Mouse (Mus musculus): ENCODE measurements at regions not wholly inside any gene's neighbourhood (a gene's known extent, or its start where the extent isn't known, plus 50 kb on each side); places are given as distances from the start of the nearest gene placed in this dataset.

DNA sequence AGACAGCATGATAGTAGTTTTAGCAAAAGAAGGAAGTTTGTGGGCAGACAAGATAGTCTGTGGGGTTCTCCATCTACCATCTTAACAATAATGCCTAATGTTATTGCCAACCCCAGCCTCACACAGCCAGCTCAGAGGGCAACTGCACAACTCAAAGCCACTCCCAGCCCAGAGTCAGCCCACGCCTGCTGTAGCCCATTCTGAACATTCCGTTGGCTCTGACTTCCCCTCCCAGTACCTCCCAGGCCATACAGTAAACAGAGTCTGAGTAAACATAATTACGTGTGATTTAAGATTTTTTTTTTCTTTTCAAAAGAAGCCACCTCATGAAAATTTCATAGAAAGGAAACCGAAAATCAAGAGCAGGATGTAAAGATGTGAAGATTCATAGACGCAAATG lies 222.3 kb upstream of the Jarid2 start:
- DNase-seq (ENCODE audit: low spot score), result no peak

DNA sequence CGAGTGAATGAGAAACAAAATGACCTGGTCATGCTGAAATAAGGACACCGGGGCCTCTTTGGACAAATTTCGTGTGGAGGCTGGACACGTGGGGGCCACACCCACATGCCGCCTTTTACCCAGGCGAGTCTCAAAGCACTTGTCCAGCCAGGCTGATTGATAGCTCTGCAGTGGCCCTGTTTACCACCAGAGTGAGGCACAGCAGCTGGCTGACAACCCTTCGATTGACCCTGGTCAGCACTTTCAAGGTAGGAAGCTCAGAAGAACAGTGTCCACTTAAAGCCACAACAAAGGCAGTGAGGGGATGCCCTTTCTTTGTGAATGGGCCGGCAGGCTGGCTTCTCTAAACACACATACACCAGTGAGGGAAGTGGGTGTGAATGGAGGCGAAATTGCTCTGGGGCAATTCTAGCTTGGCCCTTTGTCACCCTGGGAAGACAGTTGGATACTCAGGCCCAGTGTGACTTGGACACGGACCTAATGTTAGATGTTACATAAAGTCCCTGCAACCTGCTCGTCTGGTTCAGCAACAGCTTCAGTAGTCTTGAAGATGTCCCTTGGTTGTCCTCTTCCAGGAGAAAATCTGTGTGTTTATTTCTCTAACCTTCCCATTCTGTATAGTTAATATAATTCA lies 219.6 kb upstream of the Jarid2 start:
- DNase-seq (ENCODE audit: low spot score), result no peak

GRCm38 (mm10) chr13:44513378-44514285 lies 215.6 kb upstream of the Jarid2 start:
- DNase-seq (ENCODE audit: low spot score), result no peak

- DNase-seq (ENCODE audit: low spot score), result no peak
Measured at GRCm38 (mm10) chr13:44514636-44515158, 214.6 kb upstream of the Jarid2 start.

DNA sequence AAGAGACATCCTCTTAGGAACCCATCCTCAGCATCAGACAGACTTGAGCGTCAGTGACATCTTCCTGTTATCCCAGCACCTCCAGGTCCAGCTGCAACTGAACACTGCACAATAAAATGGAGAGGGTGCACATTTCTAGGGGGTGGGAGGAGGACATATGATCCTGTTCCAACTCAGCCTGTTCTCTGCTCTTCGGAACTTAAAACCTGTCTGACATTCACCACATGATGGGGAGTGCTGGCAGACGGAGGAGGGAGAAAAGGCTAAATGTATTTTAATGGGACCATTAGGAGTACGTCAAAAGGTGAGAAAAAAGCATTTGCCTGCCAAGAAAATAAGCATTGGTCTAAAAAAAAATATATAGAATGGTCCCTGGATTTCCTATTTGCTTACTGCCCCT lies 212.4 kb upstream of the Jarid2 start:
- DNase-seq (ENCODE audit: low spot score), result no peak

- no peak for DNase-seq (ENCODE audit: low spot score)
Measured at GRCm38 (mm10) chr13:44517312-44517711, 212.0 kb upstream of the Jarid2 start.

DNA sequence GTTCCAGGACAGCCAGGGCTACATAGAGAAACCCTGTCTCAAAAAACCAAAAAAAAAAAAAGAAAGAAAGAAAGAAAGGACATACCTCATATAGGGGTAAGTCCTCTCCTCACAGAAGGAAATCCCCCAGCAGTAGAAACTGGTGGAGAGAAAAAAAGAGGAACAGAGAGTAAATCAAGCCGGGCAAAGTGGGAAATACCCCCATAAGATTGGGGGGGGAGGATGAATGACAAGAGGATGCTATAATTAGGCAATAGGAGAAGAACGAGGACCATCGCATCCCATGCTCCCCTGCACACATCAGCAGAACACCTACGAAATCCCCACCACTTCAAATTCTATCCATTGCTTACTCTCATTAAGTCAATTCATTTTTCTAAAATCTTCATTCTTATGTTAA lies 211.1 kb upstream of the Jarid2 start:
- no peak for DNase-seq (ENCODE audit: low spot score)

GRCm38 (mm10) chr13:44523516-44523915 lies 205.8 kb upstream of the Jarid2 start:
- no peak for DNase-seq (ENCODE audit: low spot score)

DNA sequence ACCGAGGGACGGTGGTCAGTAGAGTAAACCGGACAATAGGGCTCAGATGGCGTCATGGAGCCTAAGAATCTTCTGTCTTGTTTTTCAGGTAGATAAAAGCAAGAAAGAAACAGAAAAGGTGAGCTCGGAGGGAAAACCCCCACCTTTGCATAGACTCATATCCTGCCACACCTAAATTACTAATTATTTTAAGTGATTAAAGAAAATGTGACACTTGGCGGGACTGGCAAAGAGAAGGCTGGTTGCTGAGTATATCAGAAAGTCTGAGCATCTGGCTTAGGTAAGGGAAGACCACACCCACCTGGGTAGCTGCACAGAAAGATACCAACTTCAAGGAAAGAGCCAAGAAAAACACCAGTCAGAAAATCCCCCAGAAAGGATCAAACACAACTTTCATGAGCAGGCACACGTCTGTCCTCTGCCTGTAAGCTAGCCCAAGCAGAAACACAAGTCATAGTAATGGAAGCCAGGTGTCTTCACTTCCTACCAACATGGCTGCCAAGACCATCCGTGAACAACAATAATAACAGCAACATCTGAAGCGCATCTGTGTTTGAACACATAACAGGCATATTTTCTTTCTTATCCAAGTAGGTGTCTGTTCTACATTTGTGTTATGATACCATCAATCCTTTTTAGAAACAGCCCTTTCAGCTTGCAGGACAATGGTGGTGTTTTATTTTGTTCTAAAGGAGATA lies 198.3 kb upstream of the Jarid2 start:
- no peak for DNase-seq (ENCODE audit: low spot score)

DNA sequence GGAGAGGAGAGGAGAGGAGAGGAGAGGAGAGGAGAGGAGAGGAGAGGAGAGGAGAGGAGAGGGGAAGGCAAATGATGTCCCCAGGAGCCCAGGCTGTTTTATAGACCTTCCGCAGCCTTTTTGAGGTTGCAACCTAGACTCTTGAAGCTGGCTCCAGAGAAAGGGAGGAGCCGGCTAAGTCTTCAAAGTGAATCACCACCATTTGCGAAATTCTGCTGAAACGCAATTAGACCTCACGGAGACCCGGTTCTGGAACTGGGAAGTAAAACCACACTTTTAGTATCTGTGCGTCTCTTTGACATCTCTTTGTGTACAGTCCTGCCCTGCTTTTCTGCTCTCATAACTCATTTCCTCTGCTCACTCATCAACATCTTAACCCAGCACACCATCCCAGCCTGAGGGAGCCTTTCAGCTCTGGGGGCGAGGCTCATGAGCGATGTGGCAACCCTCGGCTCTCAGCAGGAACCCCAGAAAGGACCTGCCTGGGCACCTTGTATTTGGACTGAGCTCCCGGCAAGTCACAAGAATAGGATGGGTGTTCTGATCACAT lies 196.6 kb upstream of the Jarid2 start:
- DNase-seq (ENCODE audit: low spot score), result no peak

DNA sequence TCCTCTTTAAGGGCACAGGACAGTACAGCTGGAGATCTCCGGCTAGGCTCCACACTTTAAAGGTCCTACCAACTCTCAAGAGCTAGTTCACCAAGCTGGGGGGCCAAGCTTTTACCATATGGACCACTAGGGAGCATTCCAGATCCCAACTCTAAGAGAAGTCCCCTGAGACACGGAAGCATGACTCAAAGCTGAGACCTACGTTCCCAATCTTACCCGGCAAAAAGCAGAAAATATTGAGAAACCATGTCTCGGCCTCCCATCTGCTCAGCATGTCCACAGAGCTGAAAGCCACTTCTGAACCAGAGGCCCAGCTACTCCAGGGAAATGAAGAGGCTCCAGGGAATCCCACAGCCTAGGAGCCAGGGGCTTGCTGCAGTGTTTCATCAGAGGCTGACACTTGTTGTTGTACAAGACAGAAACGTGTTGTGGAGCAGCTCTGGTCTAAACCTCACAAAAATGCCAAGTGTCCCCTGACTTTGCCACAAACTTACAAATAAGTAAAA lies 194.6 kb upstream of the Jarid2 start:
- no peak for DNase-seq (ENCODE audit: low spot score)

DNA sequence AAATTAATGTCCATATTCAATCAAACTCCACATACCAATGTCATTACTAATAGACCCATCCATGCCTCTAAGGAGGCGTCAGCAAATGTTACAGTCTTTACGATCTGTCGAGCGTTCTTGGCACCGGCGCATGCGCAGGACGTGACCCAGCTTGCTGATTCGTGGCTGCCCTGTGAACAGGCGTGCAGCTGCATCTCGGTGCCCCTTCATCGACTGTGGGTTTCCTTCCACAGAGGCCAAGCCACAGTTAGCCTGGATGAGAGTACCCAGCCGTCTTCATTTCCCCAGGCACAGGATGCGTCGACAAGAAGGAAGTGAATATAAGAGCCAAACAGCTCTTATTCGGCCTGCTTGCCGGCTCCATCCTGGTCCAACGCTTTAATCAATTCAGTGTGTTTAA lies 193.8 kb upstream of the Jarid2 start:
- no peak for DNase-seq (ENCODE audit: low spot score)

DNA sequence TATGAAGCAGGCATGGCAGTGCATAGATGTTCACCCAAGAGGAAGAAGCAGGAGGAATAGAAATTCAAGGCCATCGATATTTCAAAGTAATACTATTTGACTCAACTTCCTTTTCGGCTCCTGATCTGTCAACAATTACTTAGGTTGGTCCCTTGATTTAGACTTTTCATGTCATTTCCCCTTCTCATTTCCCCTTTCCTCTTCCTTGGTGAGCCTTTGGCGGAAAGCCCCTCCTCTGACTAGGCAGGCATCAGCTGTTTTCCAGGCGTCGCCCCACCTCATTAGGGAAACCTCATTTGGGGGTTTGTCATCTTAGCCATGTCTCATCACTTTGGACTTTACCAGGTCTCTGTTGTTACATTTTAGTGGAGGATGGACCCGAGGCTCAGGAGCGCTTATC lies 191.0 kb upstream of the Jarid2 start:
- DNase-seq (ENCODE audit: low spot score), result no peak

- DNase-seq (ENCODE audit: low spot score), result no peak
Measured at GRCm38 (mm10) chr13:44540401-44540800, 188.9 kb upstream of the Jarid2 start.

GRCm38 (mm10) chr13:44541243-44541653 lies 188.0 kb upstream of the Jarid2 start:
- DNase-seq (ENCODE audit: low spot score), result no peak

DNA sequence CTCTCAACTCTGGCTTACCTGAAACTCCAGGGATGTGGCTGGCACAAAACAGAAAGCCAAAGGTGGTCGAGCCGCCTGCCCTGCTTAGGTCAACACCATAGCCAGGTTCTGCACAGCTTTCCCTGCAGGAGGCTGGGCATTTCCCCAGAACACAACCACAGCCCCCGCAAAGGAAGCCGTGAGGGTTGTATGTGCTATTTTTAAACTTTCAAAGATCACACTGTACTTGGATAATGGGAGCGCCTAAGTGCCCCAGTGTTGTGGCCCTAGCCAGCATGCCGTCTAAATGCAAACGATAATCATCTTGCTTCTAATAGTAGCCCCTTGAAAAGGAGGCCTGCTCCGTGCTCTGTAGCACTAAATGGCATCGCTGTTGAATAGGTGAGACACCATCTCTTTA lies 184.5 kb upstream of the Jarid2 start:
- no peak for DNase-seq (ENCODE audit: low spot score)

DNA sequence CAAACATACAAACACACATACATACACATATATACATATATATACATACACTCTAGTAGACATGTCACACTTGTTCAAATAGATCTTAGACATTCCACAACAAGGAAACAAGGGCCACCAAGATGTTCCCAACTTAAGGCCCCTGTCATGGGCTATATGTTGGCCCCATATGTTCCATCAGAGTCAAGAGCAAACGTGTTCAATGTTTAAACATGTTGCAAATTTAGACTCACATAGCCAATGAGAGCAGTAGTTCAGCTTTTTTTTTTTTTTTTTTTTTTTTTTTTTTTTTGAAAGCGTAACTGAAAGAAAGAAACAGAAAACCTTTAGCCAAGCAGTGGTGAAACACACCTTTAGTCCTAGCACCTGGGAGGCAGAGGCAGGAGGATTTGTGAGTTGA lies 183.0 kb upstream of the Jarid2 start:
- DNase-seq (ENCODE audit: low spot score), result no peak

DNA sequence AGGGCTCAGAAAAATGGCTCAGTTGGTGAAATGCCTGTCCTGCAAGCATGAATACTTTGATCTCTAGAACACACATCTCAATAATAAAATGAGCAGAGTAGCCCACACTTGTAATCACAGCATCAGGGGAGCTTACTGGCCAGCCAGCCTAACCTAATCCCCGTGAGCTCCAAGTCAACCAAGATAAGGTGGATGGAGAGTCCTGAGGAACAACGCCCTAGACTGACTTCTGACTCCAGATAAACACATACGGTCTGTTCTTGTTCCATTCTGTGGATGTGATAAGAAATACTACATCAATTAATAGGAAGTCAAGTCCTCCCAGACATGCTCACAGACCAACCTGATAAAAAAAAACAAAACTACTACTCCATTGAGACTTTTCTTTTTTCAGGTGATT lies 180.4 kb upstream of the Jarid2 start:
- DNase-seq (ENCODE audit: low spot score), result no peak

DNA sequence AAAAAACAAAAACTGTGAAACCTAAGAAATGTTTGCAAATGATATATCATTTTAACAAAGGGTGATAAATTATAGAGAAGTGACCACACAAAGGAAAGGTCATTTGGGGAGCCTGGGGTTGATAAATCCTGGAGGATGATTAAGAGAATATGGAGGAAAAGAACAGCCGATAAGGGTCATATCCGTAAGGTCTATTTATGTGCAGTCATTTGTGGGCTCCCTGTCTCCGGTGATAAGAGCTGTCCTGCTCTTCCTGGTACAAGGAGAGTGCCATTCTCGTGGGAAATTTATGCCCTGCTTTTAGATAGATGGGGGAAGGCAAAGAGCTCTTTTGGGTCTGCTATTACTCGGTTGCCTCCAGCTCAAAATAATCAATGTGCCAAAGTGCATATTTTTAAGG lies 175.9 kb upstream of the Jarid2 start:
- DNase-seq (ENCODE audit: low spot score), result no peak

DNA sequence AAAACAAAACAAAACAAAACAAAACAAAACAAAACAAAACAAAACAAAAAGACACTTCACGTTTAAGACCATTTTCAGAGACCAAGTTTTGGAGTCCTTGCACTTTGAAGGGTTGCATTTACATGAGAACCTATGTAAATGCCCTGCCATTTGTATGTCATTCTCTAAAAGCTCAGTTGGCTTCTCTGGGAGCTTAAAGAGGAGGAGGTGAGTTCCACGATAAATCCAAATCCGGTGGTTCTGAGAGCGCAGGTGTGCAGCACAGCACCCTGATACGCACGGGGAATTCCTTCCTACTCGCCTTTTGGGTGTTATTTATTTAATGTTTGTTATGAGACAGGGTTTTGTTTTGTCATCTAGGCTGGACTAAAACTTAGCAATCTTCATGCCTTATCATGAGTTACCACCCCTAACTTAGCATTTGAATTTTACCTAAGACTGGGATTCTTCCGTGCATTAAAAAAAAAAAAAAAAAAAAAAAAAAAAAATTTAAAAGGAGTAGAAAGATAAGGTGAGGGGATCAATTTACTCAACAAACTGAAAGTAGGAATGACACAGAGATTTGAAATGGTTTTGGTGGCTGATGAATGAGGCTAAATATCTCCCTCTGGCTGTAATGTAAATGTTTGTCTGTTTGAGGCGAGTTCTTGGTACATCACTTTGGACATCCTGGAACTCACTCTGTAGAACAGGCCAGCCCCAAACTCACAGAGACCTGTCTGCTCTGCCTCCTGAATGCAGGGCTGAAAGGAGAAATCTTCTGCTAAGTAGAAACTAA lies 174.4 kb upstream of the Jarid2 start:
- DNase-seq (ENCODE audit: low spot score), result no peak

GRCm38 (mm10) chr13:44555979-44556378 lies 173.3 kb upstream of the Jarid2 start:
- DNase-seq (ENCODE audit: low spot score), result no peak
